Mouse (Mus musculus) hindbrain, embryonic 16.5 days (tissue): Measurements from ENCODE around the gene Sept11. TPM values are rescaled to one million over a fixed set of nuclear protein-coding genes. Genes with fewer than 3 reads are reported as not detected.

Experiments
- ATAC-seq: fragments of 200-750 bp; cut with Nextera tagmentation; 2 replicates; pipeline ENCODE4 v1.8.0; 2017; ENCODE audit warnings: moderate TSS enrichment, moderate library complexity
- H3K27ac ChIP-seq: fragments of 300-500 bp; sonication (generic); 2 replicates; pipeline ENCODE4 v1.5.1; 2014; ENCODE audit warnings: low read depth, mild to moderate bottlenecking, control low read depth, low read length, moderate library complexity
- H3K27me3 ChIP-seq: fragments of 300-500 bp; sonication (generic); replicated peaks from 2 replicates; pipeline ENCODE4 v1.6.1; 2014; ENCODE audit warnings: low read length; ENCODE audit not compliant: control insufficient read depth, insufficient read depth
- H3K36me3 ChIP-seq: fragments of 300-500 bp; sonication (generic); 2 replicates; pipeline ENCODE4 v1.6.1; 2014; ENCODE audit warnings: mild to moderate bottlenecking, low read length, moderate library complexity, mixed read lengths; ENCODE audit not compliant: control insufficient read depth, insufficient read depth
- H3K4me1 ChIP-seq: fragments of 300-500 bp; sonication (generic); 2 replicates; pipeline ENCODE4 v1.6.1; 2014; ENCODE audit warnings: low read depth, low read length; ENCODE audit not compliant: control insufficient read depth, insufficient read depth
- H3K4me2 ChIP-seq: fragments of 300-500 bp; sonication (generic); 2 replicates; pipeline ENCODE4 v1.6.1; 2014; ENCODE audit warnings: mild to moderate bottlenecking, low read length, control low read depth, moderate library complexity
- H3K4me3 ChIP-seq: fragments of 300-500 bp; sonication (generic); 2 replicates; pipeline ENCODE4 v1.5.1; 2014; ENCODE audit warnings: mild to moderate bottlenecking, low read length, control low read depth, moderate library complexity
- H3K9ac ChIP-seq: fragments of 300-500 bp; sonication (generic); 2 replicates; pipeline ENCODE4 v1.6.1; 2014; ENCODE audit warnings: low read depth, mild to moderate bottlenecking, control low read depth, low read length, moderate library complexity
- H3K9me3 ChIP-seq: fragments of 300-500 bp; sonication (generic); 2 replicates; pipeline ENCODE4 v1.6.1; 2014; ENCODE audit warnings: mild to moderate bottlenecking, low read length, moderate library complexity; ENCODE audit not compliant: control insufficient read depth
- WGBS: fragments of 180-500 bp; shearing (Covaris S2); extraction: QIAGEN DNeasy Blood & Tissue Kit; methylation state at CpG from one replicate; pipeline ENCODE4 v1.1.7; 2014; 5-methylcytosine and 5-hydroxymethylcytosine counted together
- polyA plus RNA-seq: library from polyadenylated mRNA; unstranded; fragments of >200 nt; fragmentation: Nextera tagmentation; extraction: Ambion mirVana; gene quantifications from 2 replicates; pipeline ENCODE4 v1.2.1, GENCODE M21; 2015

Sept11 gene
- polyA plus RNA-seq, 1 experiment from 2014 or later, result 125 TPM

GRCm38 (mm10) chr5:93093638-93094527 lies 646 bp downstream of the Sept11 start:
- peak overlapping the region; percentile 90 for H3K9ac ChIP-seq
- peak; percentile 51 for ATAC-seq
- WGBS, result under 1% methylated on average over 49 of the region's 50 CpGs

GRCm38 (mm10) chr5:93095301-93095700 lies 2.1 kb downstream of the Sept11 start:
- Histone ChIP-seq H3K9ac (no peak overlapping the region; the same call in 1 of the 2 replicates), H3K4me3 (peak overlapping the region; percentile 84), H3K27ac (no peak overlapping the region), H3K4me2 (peak overlapping the region; percentile 88), H3K9me3 (no peaks in the 10 kb centered on the region), H3K4me1 (peaks cover 33% of the 10 kb centered on the region), H3K27me3 (no peaks in the 10 kb centered on the region), H3K36me3 (no peaks in the 10 kb centered on the region)
- no peak for ATAC-seq
- WGBS, result 46% methylated on average over 7 of the region's 7 CpGs

More at GRCm38 (mm10) chr5:93093638-93094527, 646 bp downstream of the Sept11 start:
- H3K27me3 ChIP-seq, result no peaks in the 10 kb centered on the region
- H3K4me1 ChIP-seq, result peaks cover 33% of the 10 kb centered on the region
- H3K4me2 ChIP-seq, result peak overlapping the region; percentile 88
- H3K4me3 ChIP-seq, result peak overlapping the region; percentile 84
- no peaks in the 10 kb centered on the region for H3K9me3 ChIP-seq
- no peaks in the 10 kb centered on the region for H3K36me3 ChIP-seq
- peak overlapping the region; percentile 96 for H3K27ac ChIP-seq

GRCm38 (mm10) chr5:93097204-93097906 lies 4.1 kb downstream of the Sept11 start:
- H3K4me3 ChIP-seq, result no peak overlapping the region
- H3K9ac ChIP-seq, result no peak overlapping the region
- no peak overlapping the region for H3K27ac ChIP-seq
- no peaks in the 10 kb centered on the region for H3K36me3 ChIP-seq
- no peak overlapping the region for H3K4me2 ChIP-seq
- H3K27me3 ChIP-seq, result no peaks in the 10 kb centered on the region
- peaks cover 20% of the 10 kb centered on the region for H3K4me1 ChIP-seq
- ATAC-seq, result no peak
- WGBS, result 65% methylated on average over 13 of the region's 13 CpGs
- no peaks in the 10 kb centered on the region for H3K9me3 ChIP-seq

DNA sequence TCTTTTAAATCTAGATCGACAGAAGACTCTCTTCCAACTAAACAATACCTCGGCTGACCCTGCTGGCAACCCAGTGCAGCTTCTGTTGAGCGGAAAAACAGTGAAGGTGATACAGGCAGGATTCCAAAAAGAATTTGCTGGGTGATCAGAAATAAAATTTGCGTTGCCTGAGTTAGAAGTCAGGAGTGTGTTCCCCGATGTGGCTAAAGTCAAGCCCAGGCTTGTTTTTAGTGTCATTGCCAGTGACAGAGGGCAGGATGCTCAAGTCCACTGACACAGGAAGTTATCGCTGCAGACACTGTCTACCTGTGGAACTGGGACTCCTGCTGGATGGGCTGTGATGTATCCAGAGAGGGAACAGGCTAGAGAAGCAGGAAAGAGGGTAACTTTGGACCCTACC lies 5.0 kb downstream of the Sept11 start:
- Histone ChIP-seq H3K27me3 (no peaks in the 10 kb centered on the region), H3K4me1 (peaks cover 20% of the 10 kb centered on the region), H3K9ac (no peak overlapping the region), H3K4me3 (no peak overlapping the region), H3K27ac (no peak overlapping the region), H3K9me3 (no peaks in the 10 kb centered on the region), H3K4me2 (no peak overlapping the region), H3K36me3 (no peaks in the 10 kb centered on the region)
- WGBS, result 52% methylated on average over 6 of the region's 6 CpGs
- ATAC-seq, result no peak

DNA sequence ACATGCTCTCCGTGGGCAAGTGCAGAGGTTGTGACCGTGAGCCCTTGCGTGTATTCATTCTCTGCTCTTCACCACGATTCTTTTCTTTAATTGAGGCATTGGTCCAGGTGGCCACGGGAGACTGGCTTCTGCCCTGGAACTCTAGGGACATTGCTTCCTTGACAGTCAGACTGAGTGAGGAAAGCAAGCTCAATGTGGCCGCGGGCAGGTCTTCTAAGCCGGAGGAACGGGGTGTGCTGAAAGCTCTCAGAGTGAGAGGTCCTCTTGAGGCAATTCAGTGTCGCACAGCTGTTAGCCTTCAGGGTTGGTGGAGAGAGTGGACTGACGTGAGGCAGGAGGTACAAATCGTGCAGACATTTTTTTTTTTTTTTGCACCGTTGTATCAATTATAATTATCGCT lies 5.6 kb downstream of the Sept11 start:
- H3K27ac ChIP-seq, result no peak overlapping the region
- H3K9me3 ChIP-seq, result no peaks in the 10 kb centered on the region
- no peak overlapping the region for H3K4me2 ChIP-seq
- no peak overlapping the region for H3K9ac ChIP-seq
- H3K4me1 ChIP-seq, result peaks cover 20% of the 10 kb centered on the region
- no peaks in the 10 kb centered on the region for H3K27me3 ChIP-seq
- ATAC-seq, result no peak
- H3K4me3 ChIP-seq, result no peak overlapping the region
- H3K36me3 ChIP-seq, result no peaks in the 10 kb centered on the region
- 78% methylated on average over 14 of the region's 14 CpGs for WGBS

DNA sequence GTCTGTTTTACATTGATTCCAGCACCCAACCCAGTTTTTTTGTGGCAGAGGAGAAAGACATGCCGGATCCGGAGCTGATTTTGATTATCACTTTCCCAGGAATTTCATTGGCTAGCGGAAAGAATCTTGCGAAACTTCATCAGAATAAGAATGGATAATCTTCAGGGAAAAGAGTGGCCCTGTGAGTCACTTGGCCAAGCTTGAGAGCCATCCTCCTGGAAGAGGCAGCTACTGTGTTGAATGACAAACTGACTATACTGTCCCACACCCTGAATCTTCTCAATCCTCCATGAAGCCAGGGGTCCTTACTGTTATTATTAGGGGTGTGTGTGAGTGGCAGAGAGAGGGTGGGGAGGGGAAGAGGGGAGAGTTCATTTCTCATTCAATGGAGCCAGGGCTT lies 7.7 kb downstream of the Sept11 start:
- no peak overlapping the region for H3K27ac ChIP-seq

GRCm38 (mm10) chr5:93101371-93101791 lies 8.1 kb downstream of the Sept11 start:
- Histone ChIP-seq H3K4me1 (peaks cover 4% of the 10 kb centered on the region), H3K27ac (no peak overlapping the region), H3K27me3 (no peaks in the 10 kb centered on the region), H3K9ac (no peak overlapping the region), H3K9me3 (no peaks in the 10 kb centered on the region), H3K4me3 (no peak overlapping the region), H3K4me2 (no peak overlapping the region), H3K36me3 (no peaks in the 10 kb centered on the region)
- ATAC-seq, result no peak
- WGBS, result 30% methylated on average over 8 of the region's 8 CpGs

More for the DNA sequence above, 7.7 kb downstream of the Sept11 start:
- no peak for ATAC-seq
- Histone ChIP-seq H3K4me2 (no peak overlapping the region), H3K4me1 (peaks cover 4% of the 10 kb centered on the region), H3K4me3 (no peak overlapping the region), H3K36me3 (no peaks in the 10 kb centered on the region), H3K27me3 (no peaks in the 10 kb centered on the region), H3K9ac (no peak overlapping the region), H3K9me3 (no peaks in the 10 kb centered on the region)
- 71% methylated on average over 4 of the region's 4 CpGs for WGBS

DNA sequence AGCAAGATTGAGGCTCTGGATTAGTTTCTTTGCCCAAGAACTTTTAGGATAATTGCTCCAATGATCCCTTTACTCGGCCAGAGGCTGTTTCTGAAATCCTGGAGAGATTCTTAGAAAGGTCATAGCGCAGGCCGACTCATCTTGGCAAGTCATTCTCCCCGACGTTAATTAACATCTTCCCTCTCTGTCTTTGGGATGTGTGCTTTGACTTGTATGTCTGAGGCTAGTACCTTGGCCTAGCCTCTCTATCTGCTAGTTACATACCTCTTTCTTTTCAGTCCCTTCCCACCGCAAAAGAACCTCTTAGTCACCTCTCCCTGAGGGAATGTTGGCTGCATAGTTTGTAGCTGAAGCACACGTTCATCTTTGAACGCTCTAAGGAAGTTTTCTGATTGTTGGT lies 10.4 kb downstream of the Sept11 start:
- Histone ChIP-seq H3K27me3 (no peaks in the 10 kb centered on the region), H3K4me1 (no peaks in the 10 kb centered on the region; the same call in 1 of the 2 replicates), H3K4me2 (no peak overlapping the region), H3K4me3 (no peak overlapping the region), H3K36me3 (no peaks in the 10 kb centered on the region), H3K9me3 (no peaks in the 10 kb centered on the region), H3K27ac (no peak overlapping the region), H3K9ac (no peak overlapping the region)
- WGBS, result 87% methylated on average over 8 of the region's 8 CpGs
- ATAC-seq, result no peak
